Mouse (Mus musculus): ENCODE data around the gene Fibp. TPM values are rescaled to one million over a fixed set of nuclear protein-coding genes. Genes with fewer than 3 reads are reported as not detected.

The Fibp gene
- polyA plus RNA-seq, 1 experiment, result 88.6 TPM

- H3K4me3 ChIP-seq (replicated peaks; ENCODE audit: control insufficient read depth, low read depth, low read length), result no peak overlapping the region
- 68% methylated on average over 13 of the region's 13 CpGs for WGBS
- H3K27ac ChIP-seq (ENCODE audit: control insufficient read depth, insufficient read depth, low read depth, low read length, poor library complexity), result no peak overlapping the region
- TF ChIP-seq POLR2A (IDR thresholded peaks at IDR 0.05; ENCODE audit: borderline replicate concordance, control insufficient read depth, low read depth, low read length), result no peak
- no peak for TF ChIP-seq CTCF (IDR thresholded peaks at IDR 0.05; ENCODE audit: control insufficient read depth, insufficient read depth, low read length)
- no peaks in the 10 kb centered on the region for H3K4me1 ChIP-seq (ENCODE audit: control insufficient read depth, insufficient read depth, low read length)
These were observed 14.8 kb downstream of the Fibp start for GRCm38 (mm10) chr19:5475069-5475714.

DNA sequence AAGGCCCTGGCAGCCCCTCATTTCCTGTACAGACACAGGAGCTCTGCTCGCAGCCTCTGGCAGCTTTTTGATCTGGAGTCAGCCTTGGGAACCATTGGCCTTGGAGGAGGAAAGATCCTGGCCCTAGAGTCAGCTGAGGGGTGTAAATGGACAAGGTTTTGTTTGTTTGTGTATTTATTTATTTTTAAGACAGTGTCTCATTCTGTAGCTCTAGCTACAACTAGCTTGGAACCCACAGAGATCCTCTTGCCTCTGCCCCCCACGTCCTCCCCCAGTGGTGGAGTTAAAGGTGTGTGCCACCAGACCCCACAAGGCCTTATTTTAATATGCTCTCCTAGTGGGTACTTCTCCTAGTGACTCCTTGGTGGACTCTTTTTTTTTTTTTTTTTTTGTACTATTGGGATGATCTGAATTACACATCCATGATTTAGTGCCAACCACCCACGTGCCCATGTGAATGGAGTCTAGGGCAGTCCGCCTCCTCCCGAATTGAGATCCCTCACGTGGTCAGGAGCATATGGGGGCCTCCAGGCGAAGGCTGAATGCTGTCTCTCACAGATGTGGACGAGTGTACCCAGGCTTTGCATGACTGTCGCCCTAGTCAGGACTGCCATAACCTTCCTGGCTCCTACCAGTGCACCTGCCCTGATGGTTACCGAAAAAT lies 16.7 kb downstream of the Fibp start:
- no peak for TF ChIP-seq CTCF (IDR thresholded peaks at IDR 0.05; ENCODE audit: control insufficient read depth, insufficient read depth, low read length)
- no peak for TF ChIP-seq POLR2A (IDR thresholded peaks at IDR 0.05; ENCODE audit: borderline replicate concordance, control insufficient read depth, low read depth, low read length)
- WGBS, result 80% methylated on average over 10 of the region's 10 CpGs
- Histone ChIP-seq H3K4me1 (ENCODE audit: control insufficient read depth, insufficient read depth, low read length) (no peaks in the 10 kb centered on the region), H3K27ac (ENCODE audit: control insufficient read depth, insufficient read depth, low read depth, low read length, poor library complexity) (no peak overlapping the region), H3K4me3 (replicated peaks; ENCODE audit: control insufficient read depth, low read depth, low read length) (no peak overlapping the region)

DNA sequence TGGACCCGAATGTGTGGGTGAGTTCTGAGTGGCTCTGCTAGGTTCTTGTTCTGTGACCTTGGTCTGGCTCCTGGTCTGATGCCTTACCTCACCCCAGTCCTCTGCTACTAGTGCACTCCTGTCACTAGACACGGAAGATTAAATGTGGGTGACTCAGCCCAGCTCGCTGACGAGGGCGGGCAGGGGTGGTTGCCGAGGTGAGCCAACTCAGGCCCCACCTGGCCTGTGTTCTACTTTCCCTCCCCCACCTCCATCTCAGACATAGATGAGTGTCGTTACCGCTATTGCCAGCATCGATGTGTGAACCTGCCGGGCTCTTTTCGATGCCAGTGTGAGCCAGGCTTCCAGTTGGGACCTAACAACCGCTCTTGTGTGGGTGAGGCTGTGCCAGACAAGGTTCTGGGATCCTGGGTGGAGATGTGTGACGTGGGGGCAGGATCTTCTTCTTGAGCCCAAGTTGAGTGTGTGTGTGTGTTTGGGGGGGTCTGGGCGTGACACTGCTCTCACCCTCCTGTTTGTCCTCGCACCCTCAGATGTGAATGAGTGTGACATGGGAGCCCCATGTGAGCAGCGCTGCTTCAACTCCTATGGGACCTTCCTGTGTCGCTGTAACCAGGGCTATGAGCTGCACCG lies 17.4 kb downstream of the Fibp start:
- 82% methylated on average over 18 of the region's 18 CpGs for WGBS
- no peak for TF ChIP-seq POLR2A (IDR thresholded peaks at IDR 0.05; ENCODE audit: borderline replicate concordance, control insufficient read depth, low read depth, low read length)
- no peak for TF ChIP-seq CTCF (IDR thresholded peaks at IDR 0.05; ENCODE audit: control insufficient read depth, insufficient read depth, low read length)
- Histone ChIP-seq H3K27ac (ENCODE audit: control insufficient read depth, insufficient read depth, low read depth, low read length, poor library complexity) (no peak overlapping the region), H3K4me1 (ENCODE audit: control insufficient read depth, insufficient read depth, low read length) (no peaks in the 10 kb centered on the region), H3K4me3 (replicated peaks; ENCODE audit: control insufficient read depth, low read depth, low read length) (no peak overlapping the region)

- Histone ChIP-seq H3K4me3 (replicated peaks; ENCODE audit: control insufficient read depth, low read depth, low read length) (no peak overlapping the region), H3K27ac (ENCODE audit: control insufficient read depth, insufficient read depth, low read depth, low read length, poor library complexity) (no peak overlapping the region), H3K4me1 (ENCODE audit: control insufficient read depth, insufficient read depth, low read length) (no peaks in the 10 kb centered on the region)
- WGBS, result 84% methylated on average over 10 of the region's 10 CpGs
- no peak for TF ChIP-seq POLR2A (IDR thresholded peaks at IDR 0.05; ENCODE audit: borderline replicate concordance, control insufficient read depth, low read depth, low read length)
- no peak for TF ChIP-seq CTCF (IDR thresholded peaks at IDR 0.05; ENCODE audit: control insufficient read depth, insufficient read depth, low read length)
These were observed 19.6 kb downstream of the Fibp start for GRCm38 (mm10) chr19:5480016-5480415.

- H3K4me3 ChIP-seq (replicated peaks; ENCODE audit: control insufficient read depth, low read depth, low read length), result no peak overlapping the region
- WGBS, result 80% methylated on average over 10 of the region's 10 CpGs
- no peaks in the 10 kb centered on the region for H3K4me1 ChIP-seq (ENCODE audit: control insufficient read depth, insufficient read depth, low read length)
- TF ChIP-seq CTCF (IDR thresholded peaks at IDR 0.05; ENCODE audit: control insufficient read depth, insufficient read depth, low read length) (no peak), POLR2A (IDR thresholded peaks at IDR 0.05; ENCODE audit: borderline replicate concordance, control insufficient read depth, low read depth, low read length) (no peak)
- H3K27ac ChIP-seq (ENCODE audit: control insufficient read depth, insufficient read depth, low read depth, low read length, poor library complexity), result no peak overlapping the region
These were observed 21.0 kb downstream of the Fibp start for GRCm38 (mm10) chr19:5481398-5481797.

DNA sequence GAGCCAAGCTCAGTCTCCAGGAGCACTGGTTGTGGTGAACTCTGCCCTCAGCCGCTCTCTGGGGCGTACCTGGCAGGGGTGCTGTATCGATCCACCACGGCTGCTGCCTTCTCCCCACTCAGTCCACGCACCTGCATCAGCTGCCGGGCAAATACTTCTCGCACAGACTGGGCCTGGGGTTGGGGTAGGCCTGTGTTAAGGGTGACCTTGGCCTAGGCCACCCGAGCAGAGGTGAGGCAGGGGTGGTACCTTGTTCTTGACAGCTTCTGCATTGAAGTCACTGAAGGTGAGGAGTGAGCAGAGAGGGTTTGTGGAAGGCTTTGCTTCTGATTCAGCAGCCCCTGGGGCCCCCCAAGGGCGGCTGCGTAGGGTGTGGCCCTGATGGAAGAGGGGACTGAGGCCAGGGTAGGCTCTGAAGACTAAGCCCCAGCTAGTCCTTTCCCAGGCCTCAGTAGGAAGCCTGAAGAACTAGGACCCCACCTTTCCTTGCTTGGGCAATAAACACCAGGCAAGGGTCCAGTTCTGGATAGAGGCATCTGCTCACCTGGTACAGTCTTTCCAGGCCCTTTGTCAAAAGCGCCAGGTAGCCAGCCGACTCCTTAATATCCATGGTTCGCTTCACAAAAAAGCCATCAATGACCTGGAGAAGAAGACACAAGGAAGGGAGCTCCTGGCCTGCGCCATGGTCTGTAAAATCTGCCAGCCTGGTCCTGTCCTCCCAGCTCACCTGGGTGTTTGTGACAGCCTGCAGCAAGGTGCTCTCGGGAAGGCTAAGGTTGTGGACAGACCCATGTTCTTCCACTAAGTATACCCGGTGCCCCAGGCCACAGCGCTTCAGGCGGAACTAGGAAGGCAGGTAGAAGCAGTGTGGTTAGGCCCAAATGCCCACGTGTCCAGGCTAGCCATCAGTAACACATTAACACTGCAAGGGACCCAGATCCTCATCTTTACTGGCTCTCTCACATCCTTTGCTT lies 23.3 kb downstream of the Fibp start:
- Histone ChIP-seq H3K4me1 (ENCODE audit: control insufficient read depth, insufficient read depth, low read length) (peaks cover 2% of the 10 kb centered on the region; the same call in 1 of the 2 replicates), H3K4me3 (replicated peaks; ENCODE audit: control insufficient read depth, low read depth, low read length) (no peak overlapping the region), H3K27ac (ENCODE audit: control insufficient read depth, insufficient read depth, low read depth, low read length, poor library complexity) (no peak overlapping the region)
- TF ChIP-seq POLR2A (IDR thresholded peaks at IDR 0.05; ENCODE audit: borderline replicate concordance, control insufficient read depth, low read depth, low read length), result no peak
- no peak for TF ChIP-seq CTCF (IDR thresholded peaks at IDR 0.05; ENCODE audit: control insufficient read depth, insufficient read depth, low read length)
- 90% methylated on average over 19 of the region's 19 CpGs for WGBS

DNA sequence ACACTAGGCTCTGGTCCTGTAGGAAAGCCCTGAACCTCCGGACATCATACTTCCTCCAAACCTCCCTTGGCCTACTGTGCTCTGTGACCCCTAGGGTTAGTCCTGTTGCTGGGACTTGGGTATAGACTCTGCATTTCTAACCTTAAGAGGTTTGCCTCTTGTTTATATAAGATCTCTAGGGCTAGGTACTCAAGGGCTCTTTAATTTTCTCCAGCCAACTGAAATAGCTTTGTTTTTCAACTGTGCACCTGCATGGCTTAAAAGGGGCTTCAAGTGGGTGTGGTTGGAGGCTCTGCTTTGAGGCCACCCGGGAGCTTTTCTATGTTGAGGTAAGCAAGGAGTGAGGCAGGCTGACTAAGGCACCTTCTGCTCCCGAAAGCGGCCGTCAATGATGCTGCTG lies 24.1 kb downstream of the Fibp start:
- Histone ChIP-seq H3K27ac (ENCODE audit: control insufficient read depth, insufficient read depth, low read depth, low read length, poor library complexity) (no peak overlapping the region), H3K4me1 (ENCODE audit: control insufficient read depth, insufficient read depth, low read length) (peaks cover 2% of the 10 kb centered on the region; the same call in 1 of the 2 replicates), H3K4me3 (replicated peaks; ENCODE audit: control insufficient read depth, low read depth, low read length) (no peak overlapping the region)
- 84% methylated on average over 5 of the region's 5 CpGs for WGBS
- no peak for TF ChIP-seq CTCF (IDR thresholded peaks at IDR 0.05; ENCODE audit: control insufficient read depth, insufficient read depth, low read length)
- TF ChIP-seq POLR2A (IDR thresholded peaks at IDR 0.05; ENCODE audit: borderline replicate concordance, control insufficient read depth, low read depth, low read length), result no peak

Measured in bone marrow, adult 2 months (tissue).